Mouse (Mus musculus): ENCODE data around the gene Cep19.
"Not testable (repeated sequence)": the region's sequence is repeated elsewhere in the genome, so short reads cannot be mapped to it uniquely, and the experiment has no call there.

Gene Cep19

GRCm38 (mm10) chr16:32099638-32100150 is at the start of gene Cep19, which contains the start of gene Pigx:
Cep19 (plus strand) TSS chr16:32099800.
Pigx (minus strand) TSS chr16:32099740.
- DNase-seq (ENCODE audit: low read depth in 2 of 2, low spot score in 2 of 2), result peak; percentile 75 to 84

DNA sequence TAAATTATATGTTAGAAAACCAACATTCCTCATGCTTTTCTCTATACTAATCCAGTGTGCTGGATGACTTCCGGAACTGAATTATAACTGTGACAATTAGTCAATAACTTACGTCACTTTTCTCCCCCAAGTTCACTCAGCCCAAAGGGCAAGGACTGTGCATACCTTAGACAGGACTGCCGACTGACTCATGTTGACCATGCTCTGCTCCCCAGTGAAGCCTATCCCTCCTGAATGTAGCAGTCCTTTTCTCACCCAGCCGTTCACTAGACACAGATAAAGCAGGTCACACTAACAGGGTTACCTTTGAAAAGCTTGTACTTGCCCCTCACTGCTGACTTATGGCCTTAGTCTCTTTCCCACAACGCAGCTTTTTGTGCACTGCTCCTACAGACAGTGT is 40.8 kb upstream of the Cep19 start:
- no peak for DNase-seq (ENCODE audit: low read depth in 2 of 2, low spot score in 2 of 2)

- DNase-seq (ENCODE audit: low read depth in 2 of 2, low spot score in 2 of 2), result no peak
Measured at GRCm38 (mm10) chr16:32059840-32060523, 39.6 kb upstream of the Cep19 start.

DNA sequence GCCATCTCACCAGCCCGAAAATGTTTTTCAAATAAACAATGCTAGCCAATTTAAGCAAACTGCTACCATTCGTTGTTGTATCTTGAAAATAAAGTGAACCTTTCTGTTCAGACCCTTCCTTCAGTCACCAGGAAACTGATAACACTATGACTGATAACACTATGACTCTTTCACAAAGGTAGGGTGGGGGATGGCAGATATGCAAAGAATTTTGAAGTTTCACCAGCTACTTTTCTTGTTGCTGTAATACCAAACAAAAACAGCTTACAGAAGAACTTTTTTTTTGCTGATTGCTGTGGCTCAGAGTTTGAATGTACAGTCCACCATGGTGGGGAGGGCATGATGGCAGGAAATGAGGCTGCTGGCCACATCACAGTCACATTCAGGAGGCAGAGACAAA is 37.4 kb upstream of the Cep19 start:
- no peak for DNase-seq (ENCODE audit: low read depth in 2 of 2, low spot score in 2 of 2)

DNA sequence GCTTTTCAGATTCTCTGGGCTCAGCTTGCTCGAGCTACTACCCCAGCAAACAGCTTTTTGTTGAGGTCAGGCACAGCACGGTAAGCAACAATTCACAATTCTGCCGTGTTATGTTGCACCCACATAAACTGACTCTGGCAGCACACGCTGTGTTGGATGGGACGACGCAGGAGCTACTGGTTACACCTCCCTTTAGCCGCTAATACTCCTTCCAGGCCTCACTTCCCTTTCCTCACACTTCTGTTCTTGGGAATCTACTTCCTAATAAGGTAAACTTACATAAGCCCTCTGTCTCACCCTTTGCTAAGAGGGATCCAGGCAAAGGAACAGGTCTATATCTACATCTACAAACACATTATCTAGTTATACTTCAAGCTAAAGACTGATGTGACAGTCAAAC is 35.7 kb upstream of the Cep19 start:
- DNase-seq (ENCODE audit: low read depth in 2 of 2, low spot score in 2 of 2), result no peak

GRCm38 (mm10) chr16:32066899-32067298 is 32.7 kb upstream of the Cep19 start:
- no peak for DNase-seq (ENCODE audit: low read depth in 2 of 2, low spot score in 2 of 2)

DNA sequence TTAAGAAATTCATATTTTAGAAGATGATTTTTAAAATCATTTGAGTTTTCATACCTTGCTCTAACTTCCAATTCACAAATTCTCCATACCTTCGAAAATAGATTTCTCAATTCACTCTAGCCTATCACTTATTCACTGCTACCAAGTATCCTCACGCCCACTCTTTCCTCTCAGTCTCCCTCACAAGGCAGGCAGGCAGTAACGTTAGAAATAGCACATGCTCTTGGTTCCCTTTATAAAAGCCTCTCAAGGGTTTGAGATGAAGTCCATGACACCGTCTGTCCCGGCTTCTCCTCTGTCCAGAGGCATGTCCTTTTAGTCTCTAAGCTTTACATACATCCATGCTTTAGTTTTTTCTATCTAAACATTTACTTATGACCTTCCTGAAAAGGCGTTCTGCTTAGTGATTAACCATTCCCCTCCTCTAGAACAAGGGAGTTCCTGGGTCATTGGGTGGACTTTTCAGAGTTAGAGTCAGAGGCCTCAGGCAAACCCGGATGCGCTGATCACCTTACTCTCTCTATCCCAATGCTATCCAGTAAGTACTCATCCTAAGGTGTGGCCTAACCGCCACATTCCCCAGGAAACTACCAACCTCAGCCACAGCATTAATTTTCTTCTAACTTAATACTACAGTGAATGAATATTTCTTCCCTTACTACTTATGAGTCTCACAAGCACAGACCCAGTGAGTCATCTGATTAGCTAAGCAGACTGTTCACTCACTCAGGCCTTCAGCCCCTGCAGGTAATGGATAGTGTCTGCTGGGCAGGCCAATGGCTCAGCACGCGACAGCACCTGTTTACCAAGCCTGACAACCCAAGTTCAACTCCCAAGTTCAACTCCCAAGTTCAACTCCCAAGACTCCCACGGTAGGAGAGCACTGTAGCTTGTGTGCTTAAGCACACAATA is 31.0 kb upstream of the Cep19 start:
- DNase-seq (ENCODE audit: low read depth in 2 of 2, low spot score in 2 of 2), result no peak

DNA sequence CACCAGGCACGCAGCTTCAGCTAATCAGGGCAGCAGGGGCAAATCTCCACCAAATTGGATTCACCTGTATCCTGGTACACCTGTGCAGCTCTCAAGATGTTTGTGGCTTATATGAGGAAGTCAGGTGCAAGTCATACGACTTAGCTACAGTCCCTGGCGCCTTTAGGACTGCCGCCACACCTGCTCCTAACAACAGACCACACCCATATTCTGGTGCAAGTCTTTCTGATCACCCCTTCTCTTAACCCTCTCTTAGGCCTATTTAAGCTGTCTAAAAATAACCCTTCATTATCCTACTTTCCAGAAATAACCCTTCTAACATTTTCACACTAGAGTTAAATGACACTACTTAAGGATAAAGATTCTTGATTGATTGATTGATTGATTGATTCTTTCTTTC is 29.5 kb upstream of the Cep19 start:
- not testable (repeated sequence) for DNase-seq (ENCODE audit: low read depth in 2 of 2, low spot score in 2 of 2)

DNA sequence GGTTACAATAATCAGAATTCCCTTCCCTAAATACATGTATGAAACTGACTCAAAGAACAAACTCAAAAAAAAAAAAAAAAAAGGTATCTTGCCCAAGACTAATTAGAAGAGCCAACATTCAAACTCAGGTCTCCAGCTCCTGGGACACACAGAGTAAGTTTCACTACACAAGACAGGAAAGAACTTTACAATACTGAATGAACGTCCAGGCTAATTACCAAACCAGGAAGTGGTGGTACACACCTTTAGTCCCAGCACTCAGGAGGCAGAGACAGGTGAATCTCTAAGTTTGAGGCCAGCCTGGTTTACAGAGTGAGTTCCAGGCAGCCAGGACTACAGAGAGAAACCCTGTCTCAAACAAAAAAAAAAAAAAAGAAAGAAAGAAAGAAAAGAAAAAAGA is 23.8 kb upstream of the Cep19 start:
- DNase-seq (ENCODE audit: low read depth in 2 of 2, low spot score in 2 of 2), result no peak

- DNase-seq (ENCODE audit: low read depth in 2 of 2, low spot score in 2 of 2), result no peak
Measured at GRCm38 (mm10) chr16:32076406-32076805, 23.2 kb upstream of the Cep19 start.

DNA sequence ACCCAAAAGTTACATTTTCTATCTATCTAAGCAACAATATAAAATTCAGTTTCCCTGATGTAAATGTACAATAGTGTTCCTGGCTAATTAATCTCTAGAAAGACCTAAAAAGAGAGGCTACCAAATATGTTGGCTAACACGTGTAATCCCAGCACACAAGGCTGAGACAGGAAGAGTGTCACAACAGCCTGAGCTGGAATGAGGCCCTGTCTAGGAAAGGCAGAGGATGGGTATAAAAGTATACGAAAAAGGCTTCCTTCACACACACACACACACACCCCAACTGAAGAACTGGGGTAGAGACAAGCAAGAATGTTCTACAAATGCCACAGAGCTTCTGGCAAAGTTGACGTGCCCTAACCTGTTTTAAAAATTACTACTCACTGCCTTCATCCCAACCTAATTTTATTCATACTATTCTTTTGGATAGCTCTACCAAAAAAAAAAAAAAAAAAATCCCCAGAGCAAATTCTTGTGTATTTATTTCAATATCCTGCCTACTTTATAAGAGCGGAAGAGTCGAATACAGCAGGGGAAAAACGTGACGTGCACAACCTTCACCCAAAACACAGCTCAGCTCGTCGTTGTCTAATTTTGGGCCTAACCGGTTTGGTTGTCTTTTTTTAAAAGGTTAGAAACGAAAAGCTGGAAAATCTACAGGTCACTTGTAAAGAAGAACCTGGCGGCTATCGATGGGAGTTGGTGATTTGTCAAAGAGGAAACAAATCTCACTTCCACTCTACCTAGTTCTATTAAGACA is 21.8 kb upstream of the Cep19 start:
- DNase-seq (ENCODE audit: low read depth in 2 of 2, low spot score in 2 of 2), result peak in 1 of 2 experiments; percentile 31

DNA sequence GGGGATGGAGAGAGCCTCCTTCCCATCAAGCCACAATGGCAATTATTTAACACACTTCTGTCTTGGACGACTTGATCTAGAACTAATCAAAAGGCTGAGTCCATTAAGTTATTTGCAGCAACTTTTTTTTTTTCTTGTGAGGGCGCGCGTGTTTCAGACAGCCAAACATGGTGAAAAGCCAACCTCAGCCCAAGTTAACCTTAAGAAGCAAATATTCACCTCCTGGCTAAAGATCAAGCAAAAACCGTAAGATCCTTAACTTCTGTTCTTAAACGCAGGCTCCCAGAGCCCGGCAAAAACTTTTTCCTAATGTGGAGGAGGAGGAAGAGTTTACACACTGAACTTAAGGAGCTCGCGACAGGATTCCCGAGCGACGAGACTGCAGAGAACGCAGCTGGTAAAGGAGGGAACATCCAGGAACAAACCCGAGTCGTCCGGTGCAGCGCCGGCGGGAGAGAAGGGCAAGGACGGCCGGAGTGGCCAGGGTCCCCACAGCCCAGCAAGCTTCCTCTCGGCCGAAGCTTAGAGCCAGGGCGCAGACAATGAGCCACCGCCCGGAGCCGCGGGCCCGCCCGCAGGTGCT is 21.1 kb upstream of the Cep19 start:
- peak in 1 of 2 experiments; percentile 32 for DNase-seq (ENCODE audit: low read depth in 2 of 2, low spot score in 2 of 2)

GRCm38 (mm10) chr16:32078991-32079511 is 20.5 kb upstream of the Cep19 start, which contains the start of gene Pak2:
Pak2 (minus strand) TSS chr16:32079342.
- DNase-seq (ENCODE audit: low read depth in 2 of 2, low spot score in 2 of 2), result peak; percentile 69 to 74

- DNase-seq (ENCODE audit: low read depth in 2 of 2, low spot score in 2 of 2), result peak in 1 of 2 experiments; percentile 29
Measured at GRCm38 (mm10) chr16:32087629-32088443, 11.8 kb upstream of the Cep19 start.

DNA sequence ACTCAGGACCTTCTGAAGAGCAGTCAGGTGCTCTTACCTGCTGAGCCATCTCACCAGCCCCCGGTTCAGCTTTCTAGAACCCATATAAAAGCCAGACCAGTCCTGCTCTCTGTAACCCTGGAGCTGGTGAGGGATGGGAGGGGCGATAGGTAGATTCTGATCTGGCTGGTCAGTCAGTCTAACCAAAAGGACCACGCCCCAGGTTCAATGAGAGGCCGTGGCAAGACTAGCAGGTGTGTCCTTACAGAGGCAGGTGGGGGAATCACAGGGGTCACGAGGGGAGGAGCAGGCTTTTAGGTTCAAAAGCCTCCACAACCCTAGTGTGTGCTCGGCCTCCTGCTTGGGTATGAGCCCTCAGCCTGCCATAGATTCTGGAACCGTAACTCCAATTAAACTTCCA is 8.1 kb upstream of the Cep19 start:
- no peak for DNase-seq (ENCODE audit: low read depth in 2 of 2, low spot score in 2 of 2)

- DNase-seq (ENCODE audit: low read depth in 2 of 2, low spot score in 2 of 2), result not testable (repeated sequence)
Measured at GRCm38 (mm10) chr16:32097757-32098156, 1.8 kb upstream of the Cep19 start.

- DNase-seq (ENCODE audit: low read depth in 2 of 2, low spot score in 2 of 2), result no peak
Measured at GRCm38 (mm10) chr16:32098897-32099637, 533 bp upstream of the Cep19 start.

DNA sequence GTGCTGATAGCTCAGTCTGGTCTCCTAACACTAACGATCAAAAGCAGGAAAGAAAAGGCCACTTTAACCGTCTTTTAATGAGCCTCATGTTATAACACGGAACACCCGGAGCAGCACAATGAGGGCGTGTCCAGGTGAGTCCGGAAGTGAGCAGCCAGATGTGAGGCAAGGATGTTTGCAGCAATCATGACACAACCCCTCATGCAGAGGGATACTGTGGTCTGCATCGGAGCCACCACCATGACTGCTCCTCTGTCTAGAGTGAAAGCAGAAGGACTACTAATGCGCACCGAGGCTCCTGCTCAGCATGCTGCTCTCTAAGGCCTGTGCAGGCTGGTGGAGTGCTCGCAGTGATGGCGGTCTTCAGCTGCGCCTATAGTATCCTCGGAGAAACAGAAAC is 2.7 kb downstream of the Cep19 start:
- DNase-seq (ENCODE audit: low read depth in 2 of 2, low spot score in 2 of 2), result no peak

DNA sequence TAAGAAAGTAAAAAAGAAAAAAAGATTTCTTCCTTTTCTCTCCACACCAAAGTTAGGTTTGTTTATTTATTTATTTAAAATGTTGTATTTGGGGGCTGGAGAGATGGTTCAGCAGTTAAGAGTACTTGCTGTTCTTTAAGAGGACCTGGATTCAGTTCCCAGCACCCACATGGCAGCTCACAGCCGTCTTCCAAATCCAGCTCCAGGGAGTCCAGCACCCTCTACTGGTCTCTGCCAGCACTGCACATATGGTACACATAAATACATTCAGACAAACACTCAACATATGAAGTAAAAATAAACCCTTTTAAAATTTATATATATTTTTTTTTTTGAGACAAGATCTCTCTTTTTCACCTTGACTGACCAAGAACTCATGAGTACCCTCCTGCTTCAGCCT is 6.1 kb downstream of the Cep19 start:
- DNase-seq (ENCODE audit: low read depth in 2 of 2, low spot score in 2 of 2), result no peak

Measured in CD8-positive naive resting alpha-beta T cell, adult 2 months (primary cell).